Mouse (Mus musculus) thymus, adult 2 months (tissue): Measurements from ENCODE around the gene Cldn18.

ENCODE experiments used
- CTCF ChIP-seq: fragments of 200-500 bp; IDR thresholded peaks from 2 replicates; pipeline ENCODE4 v1.5.1; 2012; ENCODE audit warnings: mild to moderate bottlenecking, control low read depth, low read length, moderate library complexity, borderline replicate concordance; ENCODE audit not compliant: control insufficient read depth, poor library complexity, insufficient read depth; ENCODE audit errors: extremely low read depth
- POLR2A ChIP-seq: fragments of 200-500 bp; IDR thresholded peaks from 2 replicates; pipeline ENCODE4 v1.6.1; 2012; ENCODE audit warnings: mild to moderate bottlenecking, low read length, control low read depth, moderate library complexity; ENCODE audit not compliant: control insufficient read depth, poor library complexity, insufficient read depth; ENCODE audit errors: extremely low read depth

- TF ChIP-seq POLR2A (no peak), CTCF (no peak)
Observed at GRCm38 (mm10) chr9:99685061-99685521, 32.0 kb downstream of the Cldn18 start.
